Mouse (Mus musculus): Measurements from ENCODE around the gene Ccdc181. TPM values are rescaled to one million over a fixed set of nuclear protein-coding genes. Genes with fewer than 3 reads are reported as not detected.

Ccdc181 gene
- polyA plus RNA-seq, 1 experiment from 2014 or later, result 30.5 TPM

DNA sequence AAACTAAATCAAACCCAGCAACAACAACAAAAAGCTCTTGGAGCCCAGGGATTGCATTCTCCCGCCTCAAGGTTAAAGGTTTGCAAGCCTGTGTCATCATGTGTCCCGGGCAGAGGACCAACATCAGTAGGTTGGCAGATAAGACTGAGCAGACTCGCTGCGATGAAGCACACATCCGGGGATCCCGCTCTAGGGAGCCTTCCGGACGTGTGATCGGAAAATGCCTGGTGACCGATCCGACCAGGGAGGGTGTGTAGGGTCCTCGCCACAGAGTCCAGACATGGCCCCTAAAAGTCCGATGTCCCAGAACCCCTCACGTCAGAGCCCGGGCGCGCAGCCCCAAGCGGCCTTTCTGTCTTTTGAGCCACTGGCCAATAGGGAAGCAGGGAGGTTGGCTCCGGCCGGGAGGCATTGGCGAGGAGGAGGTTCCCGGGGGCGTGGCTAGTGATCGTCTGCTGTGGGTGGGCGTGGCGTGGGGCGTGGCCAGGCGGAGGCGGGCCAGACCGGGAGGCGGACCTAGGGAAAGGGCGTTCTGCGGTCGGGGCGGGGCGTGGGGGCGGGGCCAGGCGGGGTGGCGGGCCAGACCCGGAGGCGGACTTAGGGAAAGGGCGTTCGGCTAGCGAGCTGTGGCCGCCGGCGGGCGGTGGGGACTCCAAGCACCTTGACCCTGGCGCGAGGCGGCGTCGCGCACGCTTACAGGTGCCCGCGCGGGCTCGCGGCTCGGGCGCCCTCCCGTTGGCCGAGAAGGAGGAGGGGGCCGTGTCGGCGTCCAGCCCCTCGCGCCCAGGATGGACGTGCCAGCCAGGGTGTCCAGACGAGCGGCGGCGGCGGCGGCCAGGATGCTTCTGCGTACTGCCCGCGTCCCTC is 26.7 kb upstream of the Ccdc181 start, which contains the start of gene Slc19a2:
TSS of gene Slc19a2 (plus strand) at position 582 of the 867 bp plus-strand sequence.
- H3K27me3 ChIP-seq (ENCODE audit: control insufficient read depth, insufficient read depth, low read depth, low read length), result no peaks in the 10 kb centered on the region
- H3K9ac ChIP-seq (ENCODE audit: low read depth, low read length), result peak within 1 kb of the TSS; percentile 75
- peak; percentile 95 for ATAC-seq
- peak within 1 kb of the TSS; percentile 76 for H3K4me3 ChIP-seq (ENCODE audit: low read depth, low read length)
- peak within 1 kb of the TSS; percentile 59 for H3K4me2 ChIP-seq (ENCODE audit: low read length)
- H3K27ac ChIP-seq (ENCODE audit: low read length), result peak within 1 kb of the TSS; percentile 80
- whole genome bisulfite sequencing, result under 1% methylated on average over 66 of the region's 79 CpGs
- peaks cover 15% of the 10 kb centered on the region for H3K4me1 ChIP-seq (ENCODE audit: control insufficient read depth, insufficient read depth, low read length)
- H3K9me3 ChIP-seq (replicated peaks; ENCODE audit: control insufficient read depth, low read length, poor library complexity, severe bottlenecking), result no peaks in the 10 kb centered on the region
- H3K36me3 ChIP-seq (ENCODE audit: control insufficient read depth, insufficient read depth, low read length), result no peaks in the 10 kb centered on the region

DNA sequence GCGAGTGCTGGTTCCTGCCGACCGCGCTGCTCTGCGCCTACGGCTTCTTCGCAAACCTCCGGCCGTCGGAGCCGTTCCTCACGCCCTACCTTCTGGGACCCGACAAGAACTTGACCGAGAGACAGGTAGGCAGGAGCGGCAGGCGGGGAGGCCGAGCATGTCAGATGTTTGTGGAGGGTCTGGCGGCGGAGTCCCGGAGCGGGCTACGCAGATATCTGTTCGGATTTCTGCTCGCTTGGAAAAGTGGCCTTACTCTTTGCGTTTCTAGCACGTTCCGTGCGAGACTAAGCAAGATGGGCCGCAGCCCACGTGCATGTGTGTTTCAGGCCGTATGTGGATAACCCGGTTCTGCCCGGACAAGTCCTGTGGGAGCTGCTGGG is 26.1 kb upstream of the Ccdc181 start:
- H3K4me3 ChIP-seq (ENCODE audit: low read depth, low read length), result peak overlapping the region; percentile 76
- no peaks in the 10 kb centered on the region for H3K36me3 ChIP-seq (ENCODE audit: control insufficient read depth, insufficient read depth, low read length)
- peak; percentile 43 for ATAC-seq
- H3K27me3 ChIP-seq (ENCODE audit: control insufficient read depth, insufficient read depth, low read depth, low read length), result no peaks in the 10 kb centered on the region
- H3K9ac ChIP-seq (ENCODE audit: low read depth, low read length), result peak overlapping the region; percentile 75
- H3K4me1 ChIP-seq (ENCODE audit: control insufficient read depth, insufficient read depth, low read length), result peaks cover 15% of the 10 kb centered on the region
- peak overlapping the region; percentile 80 for H3K27ac ChIP-seq (ENCODE audit: low read length)
- no peaks in the 10 kb centered on the region for H3K9me3 ChIP-seq (replicated peaks; ENCODE audit: control insufficient read depth, low read length, poor library complexity, severe bottlenecking)
- peak overlapping the region; percentile 59 for H3K4me2 ChIP-seq (ENCODE audit: low read length)
- under 1% methylated on average over 33 of the region's 33 CpGs for WGBS

DNA sequence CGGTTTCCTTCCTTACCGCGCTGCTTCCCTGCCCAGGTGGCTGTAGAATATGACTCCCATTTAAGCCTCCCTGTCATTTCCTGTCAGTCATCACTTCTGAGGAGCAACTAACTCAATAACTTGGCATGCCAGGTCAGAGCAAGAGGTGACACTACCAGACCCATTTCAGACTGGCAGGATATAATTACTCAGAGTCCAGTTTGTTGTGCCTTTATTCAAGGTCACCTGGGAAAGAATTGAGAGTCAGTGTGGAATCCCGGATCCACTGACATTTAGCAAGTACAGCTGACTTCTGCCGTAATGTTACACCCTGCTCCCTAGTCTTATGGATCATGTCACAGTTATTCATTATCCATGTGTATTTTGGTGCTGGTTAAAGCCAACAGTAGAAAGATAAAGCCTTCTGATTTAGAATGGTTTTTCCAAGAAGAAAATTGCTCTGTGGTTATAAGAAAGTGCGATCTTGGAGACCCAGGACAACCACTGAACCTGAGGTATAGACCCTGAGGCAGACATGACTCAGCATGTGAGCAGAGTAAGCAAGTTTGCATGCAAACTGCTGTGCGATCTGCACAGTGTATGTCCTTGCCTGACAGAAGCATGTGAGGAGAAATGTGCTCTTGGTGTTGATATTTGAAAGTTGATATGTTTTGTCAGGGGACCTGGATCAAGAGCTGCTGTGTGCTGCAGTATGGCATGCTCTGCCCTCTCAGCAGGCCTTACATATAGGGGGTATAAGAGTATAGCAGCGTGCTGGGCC is 24.8 kb upstream of the Ccdc181 start:
- no peaks in the 10 kb centered on the region for H3K36me3 ChIP-seq (ENCODE audit: control insufficient read depth, insufficient read depth, low read length)
- H3K27ac ChIP-seq (ENCODE audit: low read length), result no peak overlapping the region
- no peaks in the 10 kb centered on the region for H3K9me3 ChIP-seq (replicated peaks; ENCODE audit: control insufficient read depth, low read length, poor library complexity, severe bottlenecking)
- WGBS, result 69% methylated on average over 8 of the region's 8 CpGs
- no peak for ATAC-seq
- 0 out of 2 replicates have a peak overlapping the region, but pooled peaks have one; percentile 3 for H3K9ac ChIP-seq (ENCODE audit: low read depth, low read length)
- H3K4me3 ChIP-seq (ENCODE audit: low read depth, low read length), result peak overlapping the region; percentile 76
- peaks cover 15% of the 10 kb centered on the region for H3K4me1 ChIP-seq (ENCODE audit: control insufficient read depth, insufficient read depth, low read length)
- H3K27me3 ChIP-seq (ENCODE audit: control insufficient read depth, insufficient read depth, low read depth, low read length), result no peaks in the 10 kb centered on the region
- H3K4me2 ChIP-seq (ENCODE audit: low read length), result peak overlapping the region; percentile 59

DNA sequence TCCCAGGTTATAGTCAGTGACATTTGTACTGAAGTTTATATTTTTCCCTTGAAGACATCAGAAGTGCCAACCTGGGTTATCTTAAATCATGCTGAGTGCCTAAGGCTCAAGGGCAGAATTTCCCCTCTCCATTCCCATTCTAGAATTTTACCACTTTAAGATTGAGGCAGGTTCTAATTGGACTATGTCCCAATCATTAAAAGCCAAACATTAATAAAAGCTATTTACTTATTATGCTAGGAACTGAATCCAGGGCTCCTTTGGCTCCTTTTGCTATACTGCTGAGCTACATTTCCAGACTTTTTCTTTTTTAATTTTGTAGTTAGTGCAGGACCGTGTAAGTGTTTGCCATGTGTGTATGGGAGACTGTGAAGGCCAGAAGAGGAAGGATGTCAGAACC is 23.9 kb upstream of the Ccdc181 start:
- Histone ChIP-seq H3K4me1 (ENCODE audit: control insufficient read depth, insufficient read depth, low read length) (peaks cover 15% of the 10 kb centered on the region), H3K9ac (ENCODE audit: low read depth, low read length) (no peak overlapping the region), H3K9me3 (replicated peaks; ENCODE audit: control insufficient read depth, low read length, poor library complexity, severe bottlenecking) (no peaks in the 10 kb centered on the region), H3K4me3 (ENCODE audit: low read depth, low read length) (no peak overlapping the region), H3K4me2 (ENCODE audit: low read length) (no peak overlapping the region), H3K27me3 (ENCODE audit: control insufficient read depth, insufficient read depth, low read depth, low read length) (no peaks in the 10 kb centered on the region), H3K36me3 (ENCODE audit: control insufficient read depth, insufficient read depth, low read length) (no peaks in the 10 kb centered on the region), H3K27ac (ENCODE audit: low read length) (no peak overlapping the region)
- WGBS, result 96% methylated on average over 1 of the region's 1 CpGs
- no peak for ATAC-seq

DNA sequence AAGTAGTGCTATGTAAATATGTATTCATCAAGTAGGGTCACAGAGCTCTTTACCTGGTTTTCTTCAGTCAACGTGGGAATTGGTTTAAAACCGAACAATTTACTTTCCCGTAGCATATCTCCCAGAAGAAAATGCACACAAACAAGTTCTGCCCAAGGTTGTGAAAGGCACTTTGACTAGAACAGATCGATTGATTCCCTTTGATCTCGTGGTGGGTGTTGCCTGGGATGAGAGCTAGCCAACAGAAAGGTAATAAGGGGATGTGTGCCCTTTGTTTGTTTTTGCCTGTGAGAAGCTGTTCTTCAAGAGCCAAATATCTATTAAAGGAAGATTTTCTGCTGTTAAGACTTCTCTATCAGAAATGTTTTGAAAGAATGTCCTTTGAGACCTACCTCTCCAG is 22.8 kb upstream of the Ccdc181 start:
- ATAC-seq, result no peak
- H3K36me3 ChIP-seq (ENCODE audit: control insufficient read depth, insufficient read depth, low read length), result peaks cover 6% of the 10 kb centered on the region; the same call in 1 of the 2 replicates
- H3K9me3 ChIP-seq (replicated peaks; ENCODE audit: control insufficient read depth, low read length, poor library complexity, severe bottlenecking), result no peaks in the 10 kb centered on the region
- H3K4me1 ChIP-seq (ENCODE audit: control insufficient read depth, insufficient read depth, low read length), result peaks cover 15% of the 10 kb centered on the region
- H3K27me3 ChIP-seq (ENCODE audit: control insufficient read depth, insufficient read depth, low read depth, low read length), result no peaks in the 10 kb centered on the region
- no peak overlapping the region for H3K4me2 ChIP-seq (ENCODE audit: low read length)
- no peak overlapping the region for H3K4me3 ChIP-seq (ENCODE audit: low read depth, low read length)
- 78% methylated on average over 5 of the region's 5 CpGs for WGBS
- H3K27ac ChIP-seq (ENCODE audit: low read length), result no peak overlapping the region
- no peak overlapping the region for H3K9ac ChIP-seq (ENCODE audit: low read depth, low read length)

DNA sequence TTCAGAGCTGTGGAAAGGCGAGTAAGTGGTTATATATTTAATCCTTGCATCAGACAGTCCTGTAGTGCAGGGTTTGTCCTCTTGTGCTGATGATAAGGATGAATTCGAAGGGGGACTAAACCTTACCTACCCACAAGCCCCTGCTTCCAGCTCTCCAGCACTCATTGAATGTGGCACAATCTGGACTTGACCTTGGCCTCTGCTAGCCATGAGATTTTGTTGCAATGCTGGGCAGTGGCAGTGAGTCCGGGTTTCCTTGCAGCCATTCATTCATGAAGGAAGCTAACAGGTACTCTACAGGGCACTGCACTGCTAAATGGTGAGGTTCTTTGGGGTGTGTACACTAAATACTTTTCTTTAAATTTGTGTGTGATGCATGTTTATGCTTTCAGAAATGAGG is 20.5 kb upstream of the Ccdc181 start:
- no peaks in the 10 kb centered on the region for H3K9me3 ChIP-seq (replicated peaks; ENCODE audit: control insufficient read depth, low read length, poor library complexity, severe bottlenecking)
- 88% methylated on average over 3 of the region's 3 CpGs for WGBS
- no peak overlapping the region for H3K4me2 ChIP-seq (ENCODE audit: low read length)
- H3K27ac ChIP-seq (ENCODE audit: low read length), result no peak overlapping the region
- H3K4me3 ChIP-seq (ENCODE audit: low read depth, low read length), result no peak overlapping the region
- no peak overlapping the region for H3K9ac ChIP-seq (ENCODE audit: low read depth, low read length)
- H3K27me3 ChIP-seq (ENCODE audit: control insufficient read depth, insufficient read depth, low read depth, low read length), result no peaks in the 10 kb centered on the region
- peaks cover 11% of the 10 kb centered on the region for H3K4me1 ChIP-seq (ENCODE audit: control insufficient read depth, insufficient read depth, low read length)
- H3K36me3 ChIP-seq (ENCODE audit: control insufficient read depth, insufficient read depth, low read length), result peaks cover 6% of the 10 kb centered on the region; the same call in 1 of the 2 replicates
- no peak for ATAC-seq

DNA sequence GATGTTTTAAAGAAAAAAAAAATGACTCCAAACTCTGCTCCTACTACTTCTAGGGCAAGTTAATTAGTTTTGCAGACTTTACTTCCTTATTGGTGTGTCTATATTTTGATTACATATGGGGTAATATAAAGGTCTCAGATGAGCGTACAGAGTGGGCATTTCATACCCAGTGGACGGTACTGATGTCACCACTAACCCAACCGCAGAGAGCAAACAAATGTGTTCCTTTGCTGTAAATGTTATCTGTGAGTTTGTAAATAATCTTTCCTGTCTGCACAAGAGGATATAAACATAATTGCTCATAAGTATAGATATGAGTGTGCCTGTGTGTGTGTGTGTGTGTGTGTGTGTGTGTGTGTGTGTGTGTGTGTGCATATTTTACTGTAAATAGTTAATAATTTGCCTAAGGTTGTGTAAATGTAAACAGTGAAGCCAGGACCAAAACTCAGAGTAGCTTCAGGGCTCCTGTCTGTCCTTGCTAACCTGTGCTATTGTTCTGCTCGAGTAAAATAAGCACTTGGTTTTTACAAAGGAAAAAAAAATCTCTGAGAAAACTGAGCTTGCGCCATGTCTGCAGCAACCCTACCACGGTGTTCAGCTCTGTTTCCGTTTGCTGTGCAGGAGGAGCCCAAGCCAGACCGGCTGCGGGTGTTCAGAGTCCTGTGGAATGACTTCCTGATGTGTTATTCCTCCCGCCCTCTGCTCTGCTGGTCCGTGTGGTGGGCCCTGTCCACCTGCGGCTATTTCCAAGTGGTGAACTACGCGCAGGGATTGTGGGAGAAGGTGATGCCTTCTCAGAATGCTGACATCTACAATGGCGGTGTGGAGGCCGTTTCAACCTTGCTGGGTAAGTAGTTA is 15.0 kb upstream of the Ccdc181 start:
- H3K36me3 ChIP-seq (ENCODE audit: control insufficient read depth, insufficient read depth, low read length), result peaks cover 21% of the 10 kb centered on the region
- no peak overlapping the region for H3K4me2 ChIP-seq (ENCODE audit: low read length)
- 89% methylated on average over 16 of the region's 16 CpGs for WGBS

DNA sequence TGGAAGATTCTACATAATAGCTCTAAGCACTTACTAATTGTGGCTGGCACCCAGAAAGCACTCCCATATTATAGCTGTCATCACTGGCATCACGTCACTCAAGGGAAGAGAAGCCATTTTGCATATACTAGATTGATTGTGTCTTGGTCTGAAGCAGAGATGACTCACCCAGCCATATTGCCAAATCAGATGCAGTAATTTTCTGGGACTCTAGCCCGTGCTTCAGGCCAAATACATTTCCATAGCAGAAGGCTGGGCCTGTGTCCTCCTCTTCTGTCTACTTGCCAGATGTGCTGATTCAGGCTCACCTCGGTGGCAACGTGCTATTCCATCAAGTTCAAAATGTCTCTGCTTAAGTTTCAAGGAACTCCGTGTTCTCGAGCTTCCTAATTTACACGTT is 13.8 kb upstream of the Ccdc181 start:
- no peak overlapping the region for H3K4me2 ChIP-seq (ENCODE audit: low read length)
- WGBS, result 94% methylated on average over 7 of the region's 7 CpGs

More for the DNA sequence above, 15.0 kb upstream of the Ccdc181 start:
- no peak overlapping the region for H3K9ac ChIP-seq (ENCODE audit: low read depth, low read length)
- no peaks in the 10 kb centered on the region for H3K4me1 ChIP-seq (ENCODE audit: control insufficient read depth, insufficient read depth, low read length)
- no peak overlapping the region for H3K4me3 ChIP-seq (ENCODE audit: low read depth, low read length)
- H3K27ac ChIP-seq (ENCODE audit: low read length), result no peak overlapping the region
- ATAC-seq, result no peak
- no peaks in the 10 kb centered on the region for H3K27me3 ChIP-seq (ENCODE audit: control insufficient read depth, insufficient read depth, low read depth, low read length)
- H3K9me3 ChIP-seq (replicated peaks; ENCODE audit: control insufficient read depth, low read length, poor library complexity, severe bottlenecking), result no peaks in the 10 kb centered on the region

More for the DNA sequence above, 13.8 kb upstream of the Ccdc181 start:
- no peak overlapping the region for H3K4me3 ChIP-seq (ENCODE audit: low read depth, low read length)
- no peak for ATAC-seq
- no peak overlapping the region for H3K9ac ChIP-seq (ENCODE audit: low read depth, low read length)
- peaks cover 24% of the 10 kb centered on the region for H3K36me3 ChIP-seq (ENCODE audit: control insufficient read depth, insufficient read depth, low read length)
- no peaks in the 10 kb centered on the region for H3K4me1 ChIP-seq (ENCODE audit: control insufficient read depth, insufficient read depth, low read length)
- H3K9me3 ChIP-seq (replicated peaks; ENCODE audit: control insufficient read depth, low read length, poor library complexity, severe bottlenecking), result no peaks in the 10 kb centered on the region
- H3K27me3 ChIP-seq (ENCODE audit: control insufficient read depth, insufficient read depth, low read depth, low read length), result no peaks in the 10 kb centered on the region
- no peak overlapping the region for H3K27ac ChIP-seq (ENCODE audit: low read length)

Data from midbrain, embryonic 16.5 days (tissue).